Mouse (Mus musculus) naive thymus-derived CD4-positive, alpha-beta T cell, adult 2 months (primary cell): Measurements from ENCODE around the gene Slc18a3.

Source experiments
- DNase-seq: peaks from one replicate; pipeline ENCODE4 v3.0.0-alpha.2; 2011; ENCODE audit warnings: low read depth

The Slc18a3 gene

GRCm38 (mm10) chr14:32464601-32465505 lies at the start of gene Slc18a3:
Gene Slc18a3, minus strand, starts transcription at chr14:32464850.
- no peak for DNase-seq

- DNase-seq: peak; percentile 98
These were observed 48.8 kb upstream of the Slc18a3 start, which contains the start of gene Ercc6 for GRCm38 (mm10) chr14:32513336-32514032. Gene Ercc6, plus strand, starts transcription at chr14:32513521.

GRCm38 (mm10) chr14:32512912-32513311 lies 48.3 kb upstream of the Slc18a3 start:
- no peak for DNase-seq

- DNase-seq: no peak
These were observed 44.9 kb upstream of the Slc18a3 start for GRCm38 (mm10) chr14:32509443-32509961.

DNA sequence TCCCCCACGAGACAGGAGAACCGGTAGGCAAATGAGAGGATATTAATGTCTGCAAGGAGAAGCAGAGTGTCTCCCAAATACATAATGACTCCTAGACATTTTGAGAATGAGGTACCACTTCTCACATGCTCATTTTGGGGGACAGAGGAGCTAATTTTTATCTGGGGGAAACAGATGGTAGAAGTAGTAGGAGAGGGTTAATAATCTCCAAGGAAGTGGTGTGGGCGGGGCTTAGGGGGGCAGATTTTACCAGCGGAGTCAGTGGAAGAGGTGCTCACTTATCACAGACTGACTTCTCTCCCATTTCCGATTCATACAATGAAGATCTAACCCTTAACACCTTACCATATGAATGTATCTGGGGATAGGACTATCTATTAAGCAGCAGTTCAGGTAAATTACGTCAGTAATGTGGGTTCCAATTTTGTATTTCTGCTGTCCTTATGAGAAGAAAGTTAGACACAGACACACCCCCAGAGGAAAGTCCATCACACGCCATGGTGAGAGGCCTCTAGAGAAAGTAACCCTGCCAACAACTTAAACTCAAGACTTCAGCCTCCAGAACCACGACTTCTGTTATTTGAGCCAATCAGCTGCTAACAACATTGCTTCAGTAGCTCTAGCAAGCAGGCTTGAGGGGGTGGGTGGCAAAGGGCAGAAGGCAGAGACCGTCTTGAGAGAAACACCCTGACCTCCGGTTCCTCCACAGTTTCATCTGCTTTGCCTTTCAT lies 43.6 kb upstream of the Slc18a3 start:
- DNase-seq: no peak

DNA sequence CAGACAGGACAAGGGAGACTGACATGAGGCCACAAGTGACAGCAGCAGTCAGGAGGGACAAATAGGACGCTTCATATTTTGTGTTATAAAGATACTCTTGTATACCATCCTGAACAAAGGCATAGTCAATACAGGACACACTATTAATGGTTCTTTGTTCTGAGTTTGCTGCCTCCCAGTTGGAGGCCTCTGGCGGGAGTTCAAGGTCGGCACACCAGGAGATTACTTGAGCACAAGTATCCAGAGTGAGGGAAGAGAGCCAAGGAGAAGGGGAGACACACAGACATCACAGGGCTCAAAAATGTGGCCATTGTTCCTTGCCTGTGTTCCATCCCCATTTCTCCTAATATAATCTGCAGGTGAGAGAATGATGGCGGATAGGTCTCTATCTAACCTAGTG lies 42.6 kb upstream of the Slc18a3 start:
- no peak for DNase-seq

DNA sequence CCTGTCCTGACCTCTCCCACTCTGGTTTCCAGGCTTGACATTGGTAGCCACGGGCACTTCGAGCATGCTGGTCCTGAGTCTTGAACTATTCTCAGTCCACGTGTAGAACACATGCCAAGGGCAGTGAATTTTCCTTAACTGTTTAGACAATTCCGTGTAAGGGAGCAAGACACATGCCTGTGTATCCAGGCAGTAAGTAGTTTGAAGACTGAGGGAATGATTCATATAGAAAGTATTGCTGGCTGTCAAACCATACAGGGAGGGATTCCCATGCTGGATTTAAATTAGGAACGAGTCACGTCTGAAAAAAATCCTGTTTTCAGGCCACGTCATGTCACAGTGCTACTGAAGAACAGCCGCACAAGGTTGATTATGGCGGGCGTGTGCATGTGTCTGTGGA lies 41.7 kb upstream of the Slc18a3 start:
- no peak for DNase-seq

DNA sequence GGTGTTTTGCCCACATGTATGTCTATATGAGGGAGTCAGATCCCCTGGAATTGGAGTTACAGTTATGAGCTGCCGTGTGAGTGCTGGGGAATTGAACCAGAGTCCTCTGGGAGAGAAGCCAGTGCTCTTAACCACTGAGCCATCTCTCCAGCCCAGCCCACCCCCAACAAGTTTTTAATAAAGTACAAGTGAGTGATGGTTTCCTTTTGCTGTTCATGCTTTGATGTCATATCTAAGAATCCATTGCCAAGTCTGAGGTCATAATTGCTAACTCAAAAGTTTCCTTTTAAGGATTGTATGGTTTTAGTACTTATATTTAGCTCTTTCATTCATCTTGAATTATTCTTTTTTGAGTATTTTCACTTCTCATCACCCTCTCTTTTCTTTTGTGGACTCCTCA lies 39.2 kb upstream of the Slc18a3 start:
- DNase-seq: no peak

DNA sequence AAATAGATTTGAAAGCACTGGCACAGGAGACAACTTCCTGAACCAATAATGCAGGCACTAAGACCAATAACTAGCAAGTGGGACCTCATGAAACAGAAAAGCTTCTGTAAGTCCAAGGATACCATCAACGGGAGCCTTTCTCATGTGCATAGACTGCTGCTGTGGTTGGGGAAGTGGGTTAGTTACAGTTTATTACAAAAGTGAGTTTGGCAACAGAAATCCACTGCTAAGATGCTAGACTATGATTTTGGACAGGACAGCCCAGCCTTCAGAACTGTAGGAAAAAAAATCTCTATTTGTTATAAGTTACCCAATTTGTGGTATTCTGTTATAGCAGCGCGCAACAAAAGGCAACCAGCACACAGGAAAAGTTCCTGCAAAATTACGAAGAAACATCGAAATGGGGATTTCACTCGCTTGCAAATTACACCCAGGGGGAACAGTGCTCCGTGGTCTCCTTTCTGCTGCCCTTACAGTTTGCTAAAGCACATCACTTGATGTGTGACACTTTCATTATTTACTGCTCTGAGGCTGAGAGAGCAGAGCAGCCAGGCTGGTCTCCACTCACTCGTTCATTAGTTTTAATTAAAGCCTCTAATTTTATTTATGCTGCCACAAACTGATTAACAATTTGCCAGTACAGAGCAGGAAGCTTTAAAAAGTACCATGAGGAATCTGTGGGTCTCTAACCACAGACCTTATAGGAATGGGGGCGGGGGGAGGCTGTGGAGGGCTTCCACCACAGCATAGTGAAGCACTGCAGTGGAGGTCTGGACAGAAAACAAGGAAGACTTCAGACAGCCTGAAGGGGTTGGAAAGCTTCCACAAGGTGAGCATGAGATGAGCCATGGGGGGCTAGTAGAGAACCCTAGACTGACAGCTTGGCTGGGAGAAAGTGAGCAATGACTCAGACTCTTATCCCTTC lies 38.4 kb upstream of the Slc18a3 start:
- DNase-seq: no peak

DNA sequence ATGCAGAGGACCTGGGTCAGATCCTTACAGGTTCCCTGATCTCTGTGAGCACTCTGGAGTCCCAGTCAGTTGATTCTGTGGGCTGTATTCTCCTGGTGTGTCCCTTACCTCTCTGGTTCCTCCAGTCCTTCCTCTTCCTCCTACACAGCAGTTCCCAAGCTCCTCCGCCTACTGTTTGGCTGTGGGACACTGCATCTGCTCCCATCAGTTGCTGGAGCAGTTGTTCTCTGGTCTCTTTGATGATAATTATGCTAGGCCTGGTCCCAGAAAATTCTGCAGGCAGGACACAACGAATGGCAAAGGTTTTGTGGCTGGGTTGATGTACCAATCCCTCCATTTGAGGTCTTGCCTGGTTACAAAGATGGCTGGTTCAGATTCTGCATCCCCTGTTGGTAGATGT lies 36.7 kb upstream of the Slc18a3 start:
- DNase-seq: no peak

- DNase-seq: no peak
These were observed 31.6 kb upstream of the Slc18a3 start for GRCm38 (mm10) chr14:32496115-32496850.

GRCm38 (mm10) chr14:32492521-32492920 lies 27.9 kb upstream of the Slc18a3 start:
- peak; percentile 34 for DNase-seq

GRCm38 (mm10) chr14:32482061-32482460 lies 17.4 kb upstream of the Slc18a3 start:
- DNase-seq: peak; percentile 69

GRCm38 (mm10) chr14:32477581-32477980 lies 12.9 kb upstream of the Slc18a3 start:
- DNase-seq: no peak

GRCm38 (mm10) chr14:32476559-32476958 lies 11.9 kb upstream of the Slc18a3 start:
- DNase-seq: no peak

DNA sequence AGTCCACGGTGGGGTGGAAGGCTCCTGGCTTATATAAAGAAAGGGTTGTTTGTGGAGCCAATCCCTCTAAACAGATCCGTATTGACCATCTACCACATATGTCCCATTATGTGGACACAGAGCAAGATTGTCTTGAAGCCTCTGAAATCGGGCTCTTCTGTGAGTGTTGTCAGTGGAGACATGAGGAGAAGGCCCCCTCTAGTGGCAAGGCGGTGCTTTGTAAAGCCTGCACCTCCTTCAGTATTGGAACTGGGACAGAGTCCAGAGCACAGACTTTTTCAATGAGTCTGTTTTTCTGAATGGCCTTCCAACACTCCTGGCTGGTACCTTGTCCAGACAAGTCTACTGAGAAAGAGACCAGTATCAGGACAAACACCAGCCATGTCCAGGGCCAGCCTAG lies 8.3 kb upstream of the Slc18a3 start:
- DNase-seq: peak; percentile 24

- no peak for DNase-seq
These were observed 3.0 kb upstream of the Slc18a3 start for GRCm38 (mm10) chr14:32467606-32468005.

GRCm38 (mm10) chr14:32465889-32466288 lies 1.2 kb upstream of the Slc18a3 start, which contains the start of gene Chat:
Gene Chat, minus strand, starts transcription at chr14:32465989.
- DNase-seq: no peak

- no peak for DNase-seq
These were observed 838 bp upstream of the Slc18a3 start for GRCm38 (mm10) chr14:32465506-32465870.
